Mouse (Mus musculus) ES-Bruce4 (cell line): ENCODE results near the gene Pphln1.

Experiments
- CTCF ChIP-seq: IDR thresholded peaks from one replicate; pipeline ENCODE4 v1.8.1; 2011; ENCODE audit warnings: low read depth, low read length
- EP300 ChIP-seq: IDR thresholded peaks from 2 replicates; pipeline ENCODE4 v1.6.1; 2011; ENCODE audit warnings: low read depth, low read length; ENCODE audit not compliant: insufficient read depth
- POLR2A ChIP-seq: IDR thresholded peaks from one replicate; pipeline ENCODE4 v1.8.1; 2011; ENCODE audit warnings: low read length; ENCODE audit not compliant: insufficient read depth

GRCm38 (mm10) chr15:93471651-93472050 is 73.5 kb downstream of the Pphln1 start:
- TF ChIP-seq EP300 (no peak), CTCF (no peak), POLR2A (no peak)
